Mouse (Mus musculus): ENCODE results near the gene Msrb3.

GRCm38 (mm10) chr10:120777499-120777898, 121.4 kb downstream of the Msrb3 start:
- no peak for TF ChIP-seq TAL1 (IDR thresholded peaks at IDR 0.05; ENCODE audit: low read length)
- no peak for TF ChIP-seq POLR2A (IDR thresholded peaks at IDR 0.05; ENCODE audit: control insufficient read depth in 1 of 2, insufficient read depth in 1 of 2, low read depth in 1 of 2, low read length in 2 of 2, poor library complexity in 1 of 2)
- TF ChIP-seq MXI1 (IDR thresholded peaks at IDR 0.05; ENCODE audit: low read depth, low read length): no peak
- no peak for TF ChIP-seq POLR2AphosphoS5 (IDR thresholded peaks at IDR 0.05; ENCODE audit: borderline replicate concordance, low read depth, low read length)
- TF ChIP-seq GATA1 (IDR thresholded peaks at IDR 0.05; ENCODE audit: low read depth, low read length): no peak
- TF ChIP-seq ZNF384 (IDR thresholded peaks at IDR 0.05; ENCODE audit: low read depth, low read length): no peak
- no peak for TF ChIP-seq CTCF (IDR thresholded peaks at IDR 0.05 in 2 of 3, conservative IDR thresholded peaks at IDR 0.05 in 1 of 3; ENCODE audit: control insufficient read depth in 1 of 3, insufficient read depth in 1 of 3, low read depth in 2 of 3, low read length in 3 of 3, poor library complexity in 1 of 3, severe bottlenecking in 1 of 3)
- no peak for TF ChIP-seq USF1 (IDR thresholded peaks at IDR 0.05; ENCODE audit: low read depth, low read length)
- no peak for TF ChIP-seq MAFK (IDR thresholded peaks at IDR 0.05; ENCODE audit: borderline replicate concordance, low read depth, low read length)

Measured in MEL (cell line).